In the genomic region with DNA sequence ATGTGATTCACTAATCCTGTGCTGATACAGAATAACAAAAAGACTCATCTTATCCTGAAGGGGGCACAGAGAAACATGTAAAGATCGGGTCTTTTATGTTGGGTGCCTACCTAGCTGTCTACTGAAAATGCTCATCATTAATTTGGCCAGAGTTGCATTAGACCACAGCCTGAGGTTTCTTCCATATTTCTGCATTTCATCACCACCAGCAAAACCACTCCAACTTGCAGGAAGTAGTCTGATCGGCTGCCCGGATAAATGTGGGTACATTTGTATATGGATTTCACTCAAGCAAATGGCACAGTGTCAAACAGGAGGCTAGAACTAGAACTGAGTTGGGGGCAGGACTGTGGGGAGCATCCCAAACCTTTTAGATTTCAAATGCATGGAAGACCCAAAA, we compare ENCODE assay signal across 31 mouse cellular contexts. TPM values are rescaled to one million over a fixed set of nuclear protein-coding genes. Genes with fewer than 3 reads are reported as not detected.
"Had no signal": no experiment of that assay in that cellular context is flagged by ENCODE, and none has a peak within 500 bp of the region (broad histone marks: within the 10 kb centered on the region; RNA-seq: fewer than 3 reads in every experiment).

No protein-coding gene starts in this region.

- ATAC-seq: hindbrain, postnatal 0 days; intestine, embryonic 16.5 days had no signal

- DNase-seq: gastrocnemius, postnatal 14 days; gastrocnemius, postnatal 36 days; heart, adult 18-20 months; heart, postnatal 10 days; heart, postnatal 4 days; kidney, adult 11 months; kidney, adult 2 months; kidney, adult 9 months; kidney, postnatal 14 days; kidney, postnatal 36 days; layer of hippocampus, adult 9-11 months; layer of hippocampus, postnatal 36 days; liver; liver, embryonic 13.5 days had no signal

- H3K27ac ChIP-seq: heart, embryonic 10.5 days; hindbrain, embryonic 10.5 days; hindbrain, embryonic 13.5 days; hindbrain, embryonic 15.5 days; hindbrain, postnatal 0 days; kidney, embryonic 15.5 days; kidney, postnatal 0 days; limb, embryonic 10.5 days; limb, embryonic 12.5 days; liver, embryonic 13.5 days had no signal

- H3K27me3 ChIP-seq: heart, embryonic 12.5 days; hindbrain, embryonic 13.5 days; hindbrain, embryonic 15.5 days; kidney, embryonic 15.5 days; limb, embryonic 12.5 days; liver, embryonic 13.5 days had no signal

- H3K4me2 ChIP-seq: heart, embryonic 12.5 days; hindbrain, embryonic 13.5 days; hindbrain, embryonic 15.5 days; kidney, embryonic 15.5 days; limb, embryonic 12.5 days; liver, embryonic 11.5 days; liver, embryonic 13.5 days had no signal

- H3K9me3 ChIP-seq: heart, embryonic 10.5 days; heart, embryonic 12.5 days; hindbrain, embryonic 10.5 days; hindbrain, embryonic 13.5 days; hindbrain, embryonic 15.5 days; kidney, embryonic 15.5 days; limb, embryonic 10.5 days; limb, embryonic 12.5 days; liver, embryonic 13.5 days had no signal

- H3K4me3 ChIP-seq: heart, embryonic 10.5 days; heart, embryonic 12.5 days; hindbrain, embryonic 10.5 days; hindbrain, embryonic 13.5 days; hindbrain, embryonic 15.5 days; kidney, embryonic 15.5 days; limb, embryonic 10.5 days; limb, embryonic 12.5 days; liver, embryonic 13.5 days had no signal

- H3K36me3 ChIP-seq: heart, embryonic 10.5 days; heart, embryonic 12.5 days; hindbrain, embryonic 10.5 days; hindbrain, embryonic 13.5 days; hindbrain, embryonic 15.5 days; kidney, embryonic 15.5 days; limb, embryonic 10.5 days; limb, embryonic 12.5 days; liver, embryonic 13.5 days had no signal

- H3K9ac ChIP-seq: heart, embryonic 12.5 days; hindbrain, embryonic 13.5 days; hindbrain, embryonic 15.5 days; kidney, embryonic 15.5 days; limb, embryonic 12.5 days; liver, embryonic 13.5 days had no signal

- H3K4me1 ChIP-seq: hindbrain, embryonic 13.5 days; hindbrain, embryonic 15.5 days; liver, embryonic 13.5 days had no signal

RNA-seq across cellular contexts. Expression of gene Slc44a3, which starts 11.1 kb away (rescaled TPM):
- total RNA-seq: gastrocnemius, adult 18-20 months; gastrocnemius, postnatal 36 days; heart, postnatal 25 days; layer of hippocampus, postnatal 14 days; layer of hippocampus, postnatal 36 days; left cerebral cortex, adult 18-20 months; left cerebral cortex, postnatal 36 days had no signal
